36 mouse cellular contexts compared by ENCODE assay signal in genomic region chr5:136075076-136075475, GRCm38 (mm10). TPM values are rescaled to one million over a fixed set of nuclear protein-coding genes. Genes with fewer than 3 reads are reported as not detected.
"Had no signal": no experiment of that assay in that cellular context is flagged by ENCODE, and none has a peak within 500 bp of the region (broad histone marks: within the 10 kb centered on the region; RNA-seq: fewer than 3 reads in every experiment).

No protein-coding gene starts in this region.

- DNase-seq: gastrocnemius, postnatal 14 days; gastrocnemius, postnatal 36 days; heart, adult 11 months; heart, adult 2 months; heart, postnatal 14 days; heart, postnatal 36 days; kidney, adult 11 months; kidney, adult 2 months; kidney, adult 9 months; kidney, postnatal 14 days; kidney, postnatal 36 days; layer of hippocampus, adult 9-11 months; layer of hippocampus, postnatal 36 days; liver; liver, embryonic 13.5 days had no signal

- ATAC-seq: hindbrain, postnatal 0 days; intestine, embryonic 16.5 days had no signal

- H3K36me3 ChIP-seq: heart, embryonic 13.5 days; heart, embryonic 15.5 days; hindbrain, embryonic 13.5 days; hindbrain, embryonic 15.5 days; kidney, embryonic 15.5 days; limb, embryonic 10.5 days; limb, embryonic 12.5 days; liver, embryonic 13.5 days had no signal

- H3K9ac ChIP-seq: heart, embryonic 13.5 days; heart, embryonic 15.5 days; hindbrain, embryonic 13.5 days; hindbrain, embryonic 15.5 days; kidney, embryonic 15.5 days; limb, embryonic 12.5 days; liver, embryonic 13.5 days had no signal

- H3K4me3 ChIP-seq: heart, adult 2 months; heart, embryonic 13.5 days; heart, embryonic 15.5 days; hindbrain, embryonic 13.5 days; hindbrain, embryonic 15.5 days; kidney, embryonic 15.5 days; left cerebral cortex, adult 2 months; limb, embryonic 10.5 days; limb, embryonic 12.5 days; liver, embryonic 13.5 days had no signal

- H3K9me3 ChIP-seq: heart, embryonic 13.5 days; heart, embryonic 15.5 days; hindbrain, embryonic 13.5 days; hindbrain, embryonic 15.5 days; kidney, embryonic 15.5 days; limb, embryonic 10.5 days; liver, embryonic 13.5 days had no signal

- H3K27ac ChIP-seq: heart, adult 2 months; heart, embryonic 13.5 days; heart, embryonic 15.5 days; hindbrain, embryonic 13.5 days; hindbrain, embryonic 15.5 days; hindbrain, postnatal 0 days; kidney, embryonic 15.5 days; kidney, postnatal 0 days; left cerebral cortex, adult 2 months; limb, embryonic 10.5 days; limb, embryonic 12.5 days; liver, embryonic 13.5 days had no signal

- H3K4me2 ChIP-seq: heart, embryonic 11.5 days; heart, embryonic 13.5 days; heart, embryonic 15.5 days; hindbrain, embryonic 13.5 days; hindbrain, embryonic 15.5 days; kidney, embryonic 15.5 days; limb, embryonic 12.5 days; liver, embryonic 11.5 days; liver, embryonic 13.5 days had no signal

- H3K4me1 ChIP-seq: hindbrain, embryonic 15.5 days; limb, embryonic 10.5 days had no signal

- H3K27me3 ChIP-seq: heart, embryonic 13.5 days; heart, embryonic 15.5 days; hindbrain, embryonic 13.5 days; hindbrain, embryonic 15.5 days; kidney, embryonic 15.5 days had no signal

RNA-seq across cellular contexts. Expression of gene Upk3bl, which starts 20.8 kb away (rescaled TPM):
- total RNA-seq: gastrocnemius, adult 18-20 months; gastrocnemius, adult 8-10 months; gastrocnemius, postnatal 36 days; heart, adult 2 months; heart, postnatal 14 days; heart, postnatal 36 days; hematopoietic stem cell, adult 5-6 weeks; hindbrain, postnatal 0 days; layer of hippocampus, postnatal 14 days; layer of hippocampus, postnatal 36 days; left cerebral cortex, adult 2 months; left cerebral cortex, postnatal 14 days; left cerebral cortex, postnatal 36 days had no signal
- polyA plus RNA-seq: heart, adult 2 months; heart, postnatal 0 days; hindbrain, embryonic 13.5 days had no signal

RNA-seq across cellular contexts. Expression of gene Upk3b, which starts 36.8 kb away (rescaled TPM):
- total RNA-seq: gastrocnemius, adult 8-10 months; gastrocnemius, postnatal 14 days; gastrocnemius, postnatal 36 days; hematopoietic stem cell, adult 5-6 weeks; hindbrain, postnatal 0 days; layer of hippocampus, adult 8-10 months; layer of hippocampus, postnatal 14 days; layer of hippocampus, postnatal 36 days; left cerebral cortex, adult 2 months; left cerebral cortex, postnatal 14 days; left cerebral cortex, postnatal 36 days had no signal
- polyA plus RNA-seq: hindbrain, embryonic 15.5 days; hindbrain, postnatal 0 days had no signal
